Mouse (Mus musculus) cortical plate, adult 2 months (tissue): Measurements from ENCODE around the gene Pde6b.

Source experiments
- CTCF ChIP-seq: fragments of 200-500 bp; IDR thresholded peaks from 2 replicates; pipeline ENCODE4 v1.5.1; 2011; ENCODE audit warnings: mild to moderate bottlenecking, control low read depth, low read length; ENCODE audit not compliant: insufficient read depth; ENCODE audit errors: extremely low read depth
- POLR2A ChIP-seq: fragments of 200-500 bp; IDR thresholded peaks from 2 replicates; pipeline ENCODE4 v1.6.1; 2011; ENCODE audit warnings: mild to moderate bottlenecking, low read length, control low read depth; ENCODE audit not compliant: insufficient read depth; ENCODE audit errors: extremely low read depth

DNA sequence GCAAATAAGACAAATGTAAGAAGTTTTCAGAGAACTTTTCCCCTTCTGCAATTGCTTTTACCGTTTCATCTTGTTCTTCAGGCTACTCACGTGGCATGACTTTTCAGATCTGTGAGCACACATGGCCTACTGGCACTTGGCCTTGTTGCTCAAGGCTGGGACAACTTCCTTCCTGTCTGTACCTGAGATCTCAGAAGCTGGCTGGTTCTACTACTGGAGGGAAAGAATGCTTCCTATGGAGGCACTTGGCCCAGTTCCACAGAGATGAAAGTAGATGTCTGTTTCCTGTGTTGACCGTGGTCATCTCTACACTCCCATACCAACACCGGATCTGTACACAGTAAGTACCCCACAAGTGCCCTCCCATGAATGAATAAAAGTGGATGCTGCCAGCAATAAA, 28.0 kb upstream of the Pde6b start:
- TF ChIP-seq CTCF (no peak), POLR2A (no peak)
